Mouse (Mus musculus) liver, adult 2 months (tissue): ENCODE measurements around the gene Atp6v1e1.

Experiments
- CTCF ChIP-seq: fragments of 200-500 bp; IDR thresholded peaks from 2 replicates; pipeline ENCODE4 v1.5.1; 2011; ENCODE audit warnings: low read depth, low read length, control low read depth
- POLR2A ChIP-seq: fragments of 200-500 bp; IDR thresholded peaks from 2 replicates; pipeline ENCODE4 v1.6.1; 2011; ENCODE audit warnings: low read length, control low read depth; ENCODE audit not compliant: insufficient read depth; ENCODE audit errors: extremely low read depth

DNA sequence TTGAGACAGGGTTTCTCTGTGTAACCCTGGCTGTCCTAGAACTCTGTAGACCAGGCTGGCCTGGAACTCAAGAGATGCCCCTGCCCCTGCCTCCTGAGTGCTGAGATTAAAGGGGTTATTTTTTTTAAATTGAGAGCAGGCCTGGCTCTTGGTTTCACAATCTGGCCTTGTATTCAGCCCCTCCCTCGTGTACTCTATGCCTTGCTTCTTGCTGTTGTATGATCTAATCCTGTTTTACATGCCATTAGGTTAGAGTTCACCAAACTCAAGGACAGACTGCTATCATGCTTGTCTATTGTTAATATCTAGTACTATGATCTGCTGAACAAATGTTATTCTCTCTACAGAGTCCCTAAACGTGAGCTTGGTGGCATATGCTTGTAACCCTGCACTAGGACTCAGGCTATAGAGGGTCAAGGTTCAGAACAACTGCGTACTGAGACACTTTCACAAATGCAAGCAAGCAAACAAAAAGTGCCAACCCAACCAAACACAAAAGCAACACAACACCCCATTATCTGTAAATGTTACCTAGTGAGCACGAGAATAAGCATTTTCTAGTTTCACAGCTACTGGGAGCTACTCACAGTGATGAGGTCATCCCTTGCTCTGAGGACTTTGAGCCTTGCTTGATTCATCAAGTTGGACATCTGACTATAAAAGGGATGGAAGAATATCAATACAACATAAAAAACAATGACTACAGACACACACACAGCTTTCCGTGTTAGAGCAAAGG lies 15.4 kb downstream of the Atp6v1e1 start:
- TF ChIP-seq CTCF (no peak), POLR2A (no peak)
